ENCODE assay signal across 16 mouse cellular contexts in genomic region chr6:41151542-41151941, GRCm38 (mm10).
"Had no signal": no experiment of that assay in that cellular context is flagged by ENCODE, and none has a peak within 500 bp of the region (broad histone marks: within the 10 kb centered on the region; RNA-seq: fewer than 3 reads in every experiment).

No protein-coding gene starts in this region.

- H3K4me1 ChIP-seq: liver, embryonic 13.5 days; liver, embryonic 15.5 days; lung, embryonic 15.5 days; midbrain, embryonic 13.5 days; midbrain, embryonic 15.5 days; neural tube, embryonic 12.5 days; stomach, embryonic 15.5 days had no signal

- H3K4me3 ChIP-seq: liver, embryonic 13.5 days; liver, embryonic 15.5 days; lung, embryonic 15.5 days; megakaryocyte, embryonic 14.5 days; midbrain, embryonic 13.5 days; midbrain, embryonic 15.5 days; neural tube, embryonic 12.5 days; stomach, embryonic 15.5 days had no signal

- H3K27ac ChIP-seq: liver, embryonic 13.5 days; liver, embryonic 15.5 days; lung, embryonic 15.5 days; macrophage; midbrain, embryonic 13.5 days; midbrain, embryonic 15.5 days; neural tube, embryonic 12.5 days; stomach, embryonic 15.5 days; stomach, postnatal 0 days had no signal

- H3K9ac ChIP-seq: liver, embryonic 13.5 days; liver, embryonic 15.5 days; liver, postnatal 0 days; lung, embryonic 15.5 days; midbrain, embryonic 13.5 days; midbrain, embryonic 15.5 days; neural tube, embryonic 12.5 days; stomach, embryonic 15.5 days had no signal

- DNase-seq: liver, embryonic 13.5 days; liver, postnatal 0 days; lung, adult 2 months; lung, postnatal 14 days; lung, postnatal 36 days; right cerebral cortex, postnatal 14 days; thymus, postnatal 25 days had no signal

- H3K36me3 ChIP-seq: liver, embryonic 13.5 days; liver, embryonic 15.5 days; lung, embryonic 15.5 days; midbrain, embryonic 13.5 days; midbrain, embryonic 15.5 days; neural tube, embryonic 12.5 days; stomach, embryonic 15.5 days had no signal

- H3K27me3 ChIP-seq: liver, embryonic 13.5 days; liver, embryonic 15.5 days; lung, embryonic 15.5 days; megakaryocyte, embryonic 14.5 days; midbrain, embryonic 13.5 days; midbrain, embryonic 15.5 days; neural tube, embryonic 12.5 days; stomach, embryonic 15.5 days had no signal
